Mouse (Mus musculus) forebrain, postnatal 0 days (tissue): ENCODE measurements at regions not wholly inside any gene's neighbourhood (a gene's known extent, or its start where the extent isn't known, plus 50 kb on each side); places are given as distances from the start of the nearest gene placed in this dataset.

Source experiments
- ATAC-seq: fragments of 200-750 bp; cut with Nextera tagmentation; 2 replicates; pipeline ENCODE4 v1.8.0; 2017; ENCODE audit warnings: mild to moderate bottlenecking, moderate library complexity
- DNase-seq: peaks from one replicate; pipeline ENCODE4 v3.0.0-alpha.2; 2015
- H3K27ac ChIP-seq: fragments of 300-500 bp; sonication (generic); 2 replicates; pipeline ENCODE4 v1.5.1; 2014; ENCODE audit warnings: low read depth, mild to moderate bottlenecking, antibody characterized with exemption, low read length, moderate library complexity, mixed read lengths
- H3K27me3 ChIP-seq: fragments of 300-500 bp; sonication (generic); 2 replicates; pipeline ENCODE4 v1.6.1; 2014; ENCODE audit warnings: mild to moderate bottlenecking, low read length, mixed read lengths; ENCODE audit not compliant: insufficient read depth
- H3K36me3 ChIP-seq: fragments of 300-500 bp; sonication (generic); 2 replicates; pipeline ENCODE4 v1.6.1; 2014; ENCODE audit warnings: mild to moderate bottlenecking, moderate library complexity; ENCODE audit not compliant: insufficient read depth
- H3K4me1 ChIP-seq: fragments of 300-500 bp; sonication (generic); 2 replicates; pipeline ENCODE4 v1.6.1; 2014; ENCODE audit warnings: antibody characterized with exemption; ENCODE audit not compliant: insufficient read depth
- H3K4me2 ChIP-seq: fragments of 300-500 bp; sonication (generic); 2 replicates; pipeline ENCODE4 v1.6.1; 2014; ENCODE audit warnings: low read depth, mild to moderate bottlenecking, moderate library complexity
- H3K4me3 ChIP-seq: fragments of 300-500 bp; sonication (generic); 2 replicates; pipeline ENCODE4 v1.5.1; 2014; ENCODE audit warnings: low read depth, low read length, mixed read lengths
- H3K9ac ChIP-seq: fragments of 300-500 bp; sonication (generic); 2 replicates; pipeline ENCODE4 v1.6.1; 2014; ENCODE audit warnings: mild to moderate bottlenecking
- H3K9me3 ChIP-seq: fragments of 300-500 bp; sonication (generic); 2 replicates; pipeline ENCODE4 v1.6.1; 2016; ENCODE audit warnings: low read length
- CTCF ChIP-seq: sonication (generic); IDR thresholded peaks from 2 replicates; pipeline ENCODE4 v1.5.1; 2016; ENCODE audit warnings: antibody characterized with exemption, control low read depth, low read depth
- WGBS: fragments of 180-500 bp; shearing (Covaris S2); extraction: QIAGEN DNeasy Blood & Tissue Kit; methylation state at CpG from one replicate; pipeline ENCODE4 v1.1.7; 2014; 5-methylcytosine and 5-hydroxymethylcytosine counted together

- Histone ChIP-seq H3K4me3 (no peak overlapping the region), H3K9me3 (no peaks in the 10 kb centered on the region), H3K4me1 (no peaks in the 10 kb centered on the region), H3K4me2 (no peak overlapping the region), H3K36me3 (no peaks in the 10 kb centered on the region), H3K27ac (no peak overlapping the region), H3K27me3 (no peaks in the 10 kb centered on the region), H3K9ac (no peak overlapping the region)
- ATAC-seq (no peak), DNase-seq (no peak)
- WGBS, result 47% methylated on average over 2 of the region's 2 CpGs
- no peak for TF ChIP-seq CTCF
These were observed 141.7 kb downstream of the H2afy start for GRCm38 (mm10) chr13:55994460-55994859.

DNA sequence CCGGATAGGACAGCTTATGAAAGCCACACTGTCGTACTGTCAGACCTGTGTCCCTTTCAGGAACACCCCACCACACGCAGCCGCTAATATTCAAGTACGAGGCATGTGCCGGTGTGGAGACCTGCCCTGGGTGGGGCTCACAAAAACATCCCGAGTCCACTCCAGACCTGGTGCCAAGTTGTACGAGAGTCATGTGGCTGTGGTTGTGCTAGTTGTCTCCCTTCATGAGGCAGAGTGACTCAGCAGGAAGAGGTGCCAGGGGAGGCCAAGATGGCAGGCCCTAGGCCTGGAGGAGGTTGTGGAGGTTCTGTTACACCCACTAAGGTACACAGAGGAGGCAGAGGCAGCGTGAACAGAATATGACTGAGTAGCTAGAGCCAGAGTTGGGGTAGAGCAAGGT is 143.5 kb downstream of the H2afy start:
- WGBS, result 94% methylated on average over 9 of the region's 9 CpGs

DNA sequence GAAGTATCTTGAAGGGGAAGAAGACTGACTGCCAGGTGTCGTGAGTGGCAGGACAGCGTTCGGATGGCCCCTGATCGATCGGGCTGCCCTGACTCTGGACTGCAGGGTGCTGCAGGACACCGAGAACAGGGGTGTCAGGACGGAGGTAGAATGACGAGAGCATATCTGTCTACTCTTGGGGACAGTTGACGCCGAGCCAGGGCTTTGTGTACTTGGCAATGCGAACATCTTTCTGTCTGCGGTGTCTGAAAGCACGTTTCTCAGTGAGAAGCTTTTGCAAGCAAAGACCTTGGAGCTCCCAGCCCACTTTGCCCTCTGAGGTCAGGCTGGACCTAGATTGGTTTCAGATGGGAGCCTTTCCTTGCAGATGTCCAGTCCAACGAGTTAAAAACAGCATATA is 144.9 kb downstream of the H2afy start:
- ATAC-seq (no peak), DNase-seq (no peak)
- 77% methylated on average over 14 of the region's 14 CpGs for WGBS
- H3K9me3 ChIP-seq, result no peaks in the 10 kb centered on the region
- no peaks in the 10 kb centered on the region for H3K27me3 ChIP-seq
- no peak for TF ChIP-seq CTCF
- H3K36me3 ChIP-seq, result no peaks in the 10 kb centered on the region
- H3K4me1 ChIP-seq, result no peaks in the 10 kb centered on the region
- no peak overlapping the region for H3K9ac ChIP-seq
- no peak overlapping the region for H3K4me3 ChIP-seq
- H3K4me2 ChIP-seq, result no peak overlapping the region
- H3K27ac ChIP-seq, result no peak overlapping the region

More for the DNA sequence above, 143.5 kb downstream of the H2afy start:
- Histone ChIP-seq H3K4me2 (no peak overlapping the region), H3K36me3 (no peaks in the 10 kb centered on the region), H3K4me3 (no peak overlapping the region), H3K4me1 (no peaks in the 10 kb centered on the region), H3K27ac (no peak overlapping the region), H3K9ac (no peak overlapping the region), H3K27me3 (no peaks in the 10 kb centered on the region), H3K9me3 (no peaks in the 10 kb centered on the region)
- no peak for ATAC-seq
- no peak for DNase-seq
- no peak for TF ChIP-seq CTCF

DNA sequence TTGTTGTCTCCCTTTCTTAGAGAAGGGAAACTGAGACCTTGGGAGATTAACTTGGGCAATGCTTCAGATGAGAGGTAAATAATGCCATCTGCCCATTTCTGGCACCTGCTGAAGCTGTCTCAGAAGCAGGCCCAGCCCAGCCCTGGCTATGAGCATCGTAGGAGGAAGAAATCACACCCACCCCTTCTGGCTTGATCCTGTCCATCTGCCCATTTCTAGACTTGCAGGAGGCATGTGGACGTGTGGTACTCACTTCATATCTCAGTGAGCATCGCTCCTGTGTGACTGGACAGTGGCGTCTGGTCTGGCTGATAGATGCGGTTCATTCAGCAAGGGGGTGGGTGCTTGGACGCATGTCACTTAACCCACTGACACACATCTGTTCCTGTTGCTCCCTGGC is 146.0 kb downstream of the H2afy start:
- ATAC-seq (no peak), DNase-seq (no peak)
- Histone ChIP-seq H3K27me3 (no peaks in the 10 kb centered on the region), H3K9ac (no peak overlapping the region), H3K4me2 (no peak overlapping the region), H3K4me1 (no peaks in the 10 kb centered on the region), H3K9me3 (no peaks in the 10 kb centered on the region), H3K36me3 (no peaks in the 10 kb centered on the region), H3K4me3 (no peak overlapping the region), H3K27ac (no peak overlapping the region)
- TF ChIP-seq CTCF, result no peak
- 66% methylated on average over 6 of the region's 6 CpGs for WGBS

- WGBS, result 39% methylated on average over 7 of the region's 7 CpGs
- Histone ChIP-seq H3K4me2 (no peak overlapping the region), H3K27ac (no peak overlapping the region), H3K9me3 (no peaks in the 10 kb centered on the region), H3K9ac (no peak overlapping the region), H3K27me3 (peaks cover under 1% of the 10 kb centered on the region; the same call in 1 of the 2 replicates), H3K36me3 (no peaks in the 10 kb centered on the region), H3K4me1 (no peaks in the 10 kb centered on the region), H3K4me3 (no peak overlapping the region)
- no peak for ATAC-seq
- no peak for DNase-seq
- TF ChIP-seq CTCF, result no peak
These were observed 146.8 kb downstream of the H2afy start for GRCm38 (mm10) chr13:55989401-55989800.

DNA sequence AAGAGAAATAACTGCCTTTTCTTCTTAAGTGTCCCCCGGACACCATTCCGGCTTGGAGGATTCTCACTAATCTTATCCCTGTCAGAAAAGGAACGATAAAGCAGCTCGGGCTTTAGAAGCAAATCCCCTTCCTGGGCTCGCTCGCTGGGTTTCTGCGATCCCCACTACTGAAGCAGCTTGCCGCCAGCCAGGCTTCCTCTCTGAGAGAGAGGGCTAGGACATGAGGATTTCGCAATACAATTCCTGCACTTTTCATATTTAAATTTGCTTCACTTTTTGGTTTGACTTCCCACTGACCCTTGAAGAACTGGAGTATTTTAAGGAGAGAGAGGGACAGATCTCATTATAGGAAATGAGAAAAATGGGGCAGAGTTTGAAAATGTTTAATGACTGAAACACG is 149.4 kb upstream of the Pitx1 start:
- Histone ChIP-seq H3K9ac (no peak overlapping the region), H3K4me1 (no peaks in the 10 kb centered on the region), H3K36me3 (no peaks in the 10 kb centered on the region), H3K4me3 (no peak overlapping the region), H3K27me3 (peaks cover 4% of the 10 kb centered on the region; the same call in 1 of the 2 replicates), H3K9me3 (no peaks in the 10 kb centered on the region), H3K27ac (no peak overlapping the region), H3K4me2 (no peak overlapping the region)
- ATAC-seq, result no peak
- no peak for TF ChIP-seq CTCF
- 13% methylated on average over 10 of the region's 10 CpGs for WGBS
- DNase-seq, result peak; percentile 14

- H3K9me3 ChIP-seq, result no peaks in the 10 kb centered on the region
- H3K27ac ChIP-seq, result no peak overlapping the region
- no peak overlapping the region for H3K9ac ChIP-seq
- TF ChIP-seq CTCF, result no peak
- H3K27me3 ChIP-seq, result peaks cover 4% of the 10 kb centered on the region; the same call in 1 of the 2 replicates
- no peak overlapping the region for H3K4me2 ChIP-seq
- H3K36me3 ChIP-seq, result no peaks in the 10 kb centered on the region
- H3K4me1 ChIP-seq, result no peaks in the 10 kb centered on the region
- no peak overlapping the region for H3K4me3 ChIP-seq
- whole genome bisulfite sequencing, result 53% methylated on average over 6 of the region's 6 CpGs
- ATAC-seq (no peak), DNase-seq (no peak)
These were observed 148.8 kb upstream of the Pitx1 start for GRCm38 (mm10) chr13:55984772-55985171.

DNA sequence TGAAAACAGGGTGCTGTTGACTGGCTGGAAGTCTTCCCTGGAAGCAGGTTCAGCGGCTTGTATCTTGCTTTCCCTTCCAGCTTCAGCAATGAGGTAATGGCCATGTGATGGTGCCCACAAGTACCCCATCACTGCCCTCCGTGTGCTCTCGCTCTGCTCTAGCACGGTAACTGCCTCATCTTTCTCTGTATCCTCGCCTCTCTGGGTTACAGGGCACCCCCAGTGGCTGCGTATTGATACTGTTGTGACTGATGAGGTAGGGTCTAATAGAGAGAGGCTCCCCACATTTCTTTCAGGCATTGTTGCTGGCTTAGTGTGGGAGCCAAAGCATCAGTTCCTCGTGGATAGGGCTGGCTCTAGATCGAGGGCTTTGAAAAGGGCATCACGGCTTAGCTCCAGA is 147.9 kb upstream of the Pitx1 start:
- DNase-seq, result no peak

More for the DNA sequence above, 147.9 kb upstream of the Pitx1 start:
- H3K36me3 ChIP-seq, result no peaks in the 10 kb centered on the region
- 25% methylated on average over 9 of the region's 9 CpGs for WGBS
- TF ChIP-seq CTCF, result peak; percentile 49
- no peak overlapping the region for H3K4me3 ChIP-seq
- no peak overlapping the region for H3K27ac ChIP-seq
- no peaks in the 10 kb centered on the region for H3K4me1 ChIP-seq
- no peak overlapping the region for H3K4me2 ChIP-seq
- H3K27me3 ChIP-seq, result peaks cover 4% of the 10 kb centered on the region; the same call in 1 of the 2 replicates
- no peak overlapping the region for H3K9ac ChIP-seq
- H3K9me3 ChIP-seq, result no peaks in the 10 kb centered on the region
- ATAC-seq, result peak; percentile 69
